Mouse (Mus musculus): ENCODE results near the gene Olfr1351. TPM values are rescaled to one million over a fixed set of nuclear protein-coding genes. Genes with fewer than 3 reads are reported as not detected.
"Not testable (repeated sequence)": the region's sequence is repeated elsewhere in the genome, so short reads cannot be mapped to it uniquely, and the experiment has no call there.

Gene Olfr1351
- polyA plus RNA-seq (2014; fragmentation: Nextera tagmentation; extraction: Ambion mirVana): not detected in 2 replicates

- no peak within 1 kb of the TSS for H3K9ac ChIP-seq (replicated peaks; ENCODE audit: low read depth, low read length)
- no peak within 1 kb of the TSS for H3K27ac ChIP-seq (ENCODE audit: low read depth, low read length)
- no peak within 1 kb of the TSS for H3K4me3 ChIP-seq (ENCODE audit: low read depth, low read length)
- ATAC-seq (ENCODE audit: low read depth): no peak
- H3K27me3 ChIP-seq (ENCODE audit: control insufficient read depth, insufficient read depth, low read length): no peaks in the 10 kb centered on the region
- no peak within 1 kb of the TSS for H3K4me2 ChIP-seq (ENCODE audit: low read depth, low read length)
- H3K9me3 ChIP-seq (ENCODE audit: control insufficient read depth, low read length): no peaks in the 10 kb centered on the region
- WGBS: 81% methylated on average over 1 of the region's 1 CpGs
- H3K4me1 ChIP-seq (ENCODE audit: control insufficient read depth, insufficient read depth, low read length): no peaks in the 10 kb centered on the region
- no peaks in the 10 kb centered on the region for H3K36me3 ChIP-seq (ENCODE audit: control insufficient read depth, insufficient read depth, low read length)
Observed at GRCm38 (mm10) chr10:79012172-79012571, at the start of gene Olfr1351. Olfr1351 (plus strand) TSS chr10:79012472.

- H3K4me1 ChIP-seq (ENCODE audit: control insufficient read depth, insufficient read depth, low read length); H3K27me3 ChIP-seq (ENCODE audit: control insufficient read depth, insufficient read depth, low read length); H3K4me3 ChIP-seq (ENCODE audit: low read depth, low read length); H3K4me2 ChIP-seq (ENCODE audit: low read depth, low read length); ATAC-seq (ENCODE audit: low read depth); H3K9me3 ChIP-seq (ENCODE audit: control insufficient read depth, low read length); H3K27ac ChIP-seq (ENCODE audit: low read depth, low read length); H3K9ac ChIP-seq (replicated peaks; ENCODE audit: low read depth, low read length); H3K36me3 ChIP-seq (ENCODE audit: control insufficient read depth, insufficient read depth, low read length): not testable (repeated sequence)
Observed at GRCm38 (mm10) chr10:78963009-78963408, 49.3 kb upstream of the Olfr1351 start, which contains the start of gene Olfr1353. Olfr1353 (plus strand) TSS chr10:78963309.

- no peaks in the 10 kb centered on the region for H3K9me3 ChIP-seq (ENCODE audit: control insufficient read depth, low read length)
- no peak for ATAC-seq (ENCODE audit: low read depth)
- H3K4me2 ChIP-seq (ENCODE audit: low read depth, low read length): no peak within 1 kb of the TSS
- no peak within 1 kb of the TSS for H3K4me3 ChIP-seq (ENCODE audit: low read depth, low read length)
- H3K27me3 ChIP-seq (ENCODE audit: control insufficient read depth, insufficient read depth, low read length): no peaks in the 10 kb centered on the region
- no peak within 1 kb of the TSS for H3K9ac ChIP-seq (replicated peaks; ENCODE audit: low read depth, low read length)
- H3K4me1 ChIP-seq (ENCODE audit: control insufficient read depth, insufficient read depth, low read length): no peaks in the 10 kb centered on the region
- H3K36me3 ChIP-seq (ENCODE audit: control insufficient read depth, insufficient read depth, low read length): no peaks in the 10 kb centered on the region
- no peak within 1 kb of the TSS for H3K27ac ChIP-seq (ENCODE audit: low read depth, low read length)
Observed at GRCm38 (mm10) chr10:78980750-78981149, 31.5 kb upstream of the Olfr1351 start, which contains the start of gene Olfr1352. Olfr1352 (plus strand) TSS chr10:78981050.

GRCm38 (mm10) chr10:79028441-79028840 lies 16.2 kb downstream of the Olfr1351 start, which contains the start of gene Olfr57:
Olfr57 (plus strand) TSS chr10:79028741.
- Histone ChIP-seq H3K27me3 (ENCODE audit: control insufficient read depth, insufficient read depth, low read length) (no peaks in the 10 kb centered on the region), H3K4me3 (ENCODE audit: low read depth, low read length) (no peak within 1 kb of the TSS), H3K4me1 (ENCODE audit: control insufficient read depth, insufficient read depth, low read length) (no peaks in the 10 kb centered on the region), H3K4me2 (ENCODE audit: low read depth, low read length) (no peak within 1 kb of the TSS), H3K9ac (replicated peaks; ENCODE audit: low read depth, low read length) (no peak within 1 kb of the TSS), H3K27ac (ENCODE audit: low read depth, low read length) (no peak within 1 kb of the TSS), H3K9me3 (ENCODE audit: control insufficient read depth, low read length) (no peaks in the 10 kb centered on the region), H3K36me3 (ENCODE audit: control insufficient read depth, insufficient read depth, low read length) (no peaks in the 10 kb centered on the region)
- ATAC-seq (ENCODE audit: low read depth): no peak

GRCm38 (mm10) chr10:79042457-79042856 lies 30.2 kb downstream of the Olfr1351 start:
- 91% methylated on average over 2 of the region's 2 CpGs for WGBS
- H3K4me2 ChIP-seq (ENCODE audit: low read depth, low read length); H3K27me3 ChIP-seq (ENCODE audit: control insufficient read depth, insufficient read depth, low read length); H3K4me3 ChIP-seq (ENCODE audit: low read depth, low read length); H3K27ac ChIP-seq (ENCODE audit: low read depth, low read length); ATAC-seq (ENCODE audit: low read depth); H3K9ac ChIP-seq (replicated peaks; ENCODE audit: low read depth, low read length); H3K9me3 ChIP-seq (ENCODE audit: control insufficient read depth, low read length); H3K4me1 ChIP-seq (ENCODE audit: control insufficient read depth, insufficient read depth, low read length); H3K36me3 ChIP-seq (ENCODE audit: control insufficient read depth, insufficient read depth, low read length): not testable (repeated sequence)

- H3K9me3 ChIP-seq (ENCODE audit: control insufficient read depth, low read length); H3K4me2 ChIP-seq (ENCODE audit: low read depth, low read length); H3K4me1 ChIP-seq (ENCODE audit: control insufficient read depth, insufficient read depth, low read length); H3K9ac ChIP-seq (replicated peaks; ENCODE audit: low read depth, low read length); H3K27me3 ChIP-seq (ENCODE audit: control insufficient read depth, insufficient read depth, low read length); H3K4me3 ChIP-seq (ENCODE audit: low read depth, low read length); ATAC-seq (ENCODE audit: low read depth); H3K36me3 ChIP-seq (ENCODE audit: control insufficient read depth, insufficient read depth, low read length); H3K27ac ChIP-seq (ENCODE audit: low read depth, low read length): not testable (repeated sequence)
- WGBS: 86% methylated on average over 3 of the region's 3 CpGs
Observed at GRCm38 (mm10) chr10:79057370-79057769, 45.1 kb downstream of the Olfr1351 start.

Other genes starting within 250 kb of the Olfr1351 start
- 10.3 and 10.8 TPM in 2 replicates for gene Slc1a6, start 232.0 kb upstream of the Olfr1351 start, polyA plus RNA-seq (2014; fragmentation: Nextera tagmentation; extraction: Ambion mirVana)
- not detected in 2 replicates for gene Olfr1356, start 160.3 kb upstream of the Olfr1351 start, polyA plus RNA-seq (2014; fragmentation: Nextera tagmentation; extraction: Ambion mirVana)
- not detected in 2 replicates for gene Olfr1355, start 136.9 kb upstream of the Olfr1351 start, polyA plus RNA-seq (2014; fragmentation: Nextera tagmentation; extraction: Ambion mirVana)
- not detected in 2 replicates for gene Olfr1354, start 99.3 kb upstream of the Olfr1351 start, polyA plus RNA-seq (2014; fragmentation: Nextera tagmentation; extraction: Ambion mirVana)
- gene Olfr8, start 61.8 kb upstream of the Olfr1351 start, polyA plus RNA-seq (2014; fragmentation: Nextera tagmentation; extraction: Ambion mirVana): not detected in 2 replicates
- gene Olfr1353, start 49.2 kb upstream of the Olfr1351 start, polyA plus RNA-seq (2014; fragmentation: Nextera tagmentation; extraction: Ambion mirVana): not detected in 2 replicates
- gene Olfr1352, start 31.4 kb upstream of the Olfr1351 start, polyA plus RNA-seq (2014; fragmentation: Nextera tagmentation; extraction: Ambion mirVana): not detected in 2 replicates
- gene Olfr57, start 16.3 kb downstream of the Olfr1351 start, polyA plus RNA-seq (2014; fragmentation: Nextera tagmentation; extraction: Ambion mirVana): 0.49 and 0.76 TPM in 2 replicates
- gene 2610008E11Rik, start 85.1 kb downstream of the Olfr1351 start, polyA plus RNA-seq (2014; fragmentation: Nextera tagmentation; extraction: Ambion mirVana): 55.8 and 57.0 TPM in 2 replicates
- gene Vmn2r80, start 136.3 kb downstream of the Olfr1351 start, polyA plus RNA-seq (2014; fragmentation: Nextera tagmentation; extraction: Ambion mirVana): not detected in 2 replicates
- gene Vmn2r81, start 235.2 kb downstream of the Olfr1351 start, polyA plus RNA-seq (2014; fragmentation: Nextera tagmentation; extraction: Ambion mirVana): not detected in 2 replicates